Mouse (Mus musculus) stomach, embryonic 16.5 days (tissue): ENCODE measurements around the gene Kcnmb1. TPM values are rescaled to one million over a fixed set of nuclear protein-coding genes. Genes with fewer than 3 reads are reported as not detected.

Source experiments
- ATAC-seq: fragments of 200-750 bp; cut with Nextera tagmentation; 2 replicates; pipeline ENCODE4 v1.8.0; 2017; ENCODE audit warnings: moderate number of reproducible peaks, moderate TSS enrichment; ENCODE audit not compliant: insufficient read depth, low FRiP score
- H3K27ac ChIP-seq: fragments of 300-500 bp; sonication (generic); 2 replicates; pipeline ENCODE4 v1.5.1; 2014; ENCODE audit warnings: low read length
- H3K27me3 ChIP-seq: fragments of 300-500 bp; sonication (generic); 2 replicates; pipeline ENCODE4 v1.6.1; 2014; ENCODE audit warnings: low read length, control low read depth, mixed read lengths; ENCODE audit not compliant: control insufficient read depth, insufficient read depth
- H3K36me3 ChIP-seq: fragments of 300-500 bp; sonication (generic); 2 replicates; pipeline ENCODE4 v1.6.1; 2014; ENCODE audit warnings: low read length; ENCODE audit not compliant: control insufficient read depth, insufficient read depth
- H3K4me1 ChIP-seq: fragments of 300-500 bp; sonication (generic); 2 replicates; pipeline ENCODE4 v1.6.1; 2014; ENCODE audit warnings: low read length, control low read depth, mixed read lengths; ENCODE audit not compliant: control insufficient read depth, insufficient read depth
- H3K4me2 ChIP-seq: fragments of 300-500 bp; sonication (generic); 2 replicates; pipeline ENCODE4 v1.6.1; 2014; ENCODE audit warnings: low read depth, low read length, mixed read lengths
- H3K4me3 ChIP-seq: fragments of 300-500 bp; sonication (generic); replicated peaks from 2 replicates; pipeline ENCODE4 v1.5.1; 2014; ENCODE audit warnings: mild to moderate bottlenecking, low read length
- H3K9ac ChIP-seq: fragments of 300-500 bp; sonication (generic); 2 replicates; pipeline ENCODE4 v1.6.1; 2014; ENCODE audit warnings: low read length
- H3K9me3 ChIP-seq: fragments of 300-500 bp; sonication (generic); replicated peaks from 2 replicates; pipeline ENCODE4 v1.6.1; 2016; ENCODE audit warnings: low read length, control low read depth; ENCODE audit not compliant: control insufficient read depth
- WGBS: fragments of 180-500 bp; shearing (Covaris S2); extraction: QIAGEN DNeasy Blood & Tissue Kit; methylation state at CpG from one replicate; pipeline ENCODE4 v1.1.7; 2014; 5-methylcytosine and 5-hydroxymethylcytosine counted together
- polyA plus RNA-seq: library from polyadenylated mRNA; unstranded; fragments of >200 nt; fragmentation: Nextera tagmentation; extraction: Ambion mirVana; gene quantifications from 2 replicates; pipeline ENCODE4 v1.2.1, GENCODE M21; 2015

Gene Kcnmb1
- polyA plus RNA-seq, 1 experiment from 2014 or later: 2.6 TPM

- Histone ChIP-seq H3K27ac (no peak overlapping the region), H3K4me3 (no peak overlapping the region), H3K9me3 (no peaks in the 10 kb centered on the region), H3K9ac (no peak overlapping the region), H3K36me3 (no peaks in the 10 kb centered on the region), H3K4me2 (no peak overlapping the region), H3K4me1 (peaks cover 3% of the 10 kb centered on the region; the same call in 1 of the 2 replicates), H3K27me3 (no peaks in the 10 kb centered on the region)
- peak; percentile 81 for ATAC-seq
- 37% methylated on average over 14 of the region's 14 CpGs for WGBS
These were observed 11.7 kb downstream of the Kcnmb1 start for GRCm38 (mm10) chr11:33974341-33975040.

DNA sequence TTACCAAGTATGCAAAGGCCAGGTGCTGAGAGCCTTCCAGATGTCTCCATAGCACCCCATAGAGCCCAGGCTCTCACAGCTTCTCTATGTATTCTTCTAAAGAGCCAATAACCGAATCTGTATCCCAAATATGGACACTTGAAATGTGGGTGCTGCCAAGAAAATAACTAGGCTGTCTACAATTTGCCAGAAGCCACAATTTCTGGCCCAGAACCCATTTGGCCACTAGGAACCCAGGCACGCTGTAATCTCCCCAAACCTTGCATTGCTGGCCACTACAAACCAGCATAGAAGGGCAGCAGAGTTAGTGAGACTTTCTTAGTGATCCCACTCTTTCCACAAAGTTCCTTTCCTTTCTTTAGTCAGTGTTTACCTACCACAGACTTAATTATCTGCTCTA is 12.3 kb downstream of the Kcnmb1 start:
- H3K4me1 ChIP-seq: no peaks in the 10 kb centered on the region
- no peak for ATAC-seq
- H3K4me2 ChIP-seq: no peak overlapping the region
- H3K36me3 ChIP-seq: no peaks in the 10 kb centered on the region
- no peak overlapping the region for H3K4me3 ChIP-seq
- 74% methylated on average over 2 of the region's 2 CpGs for WGBS
- H3K27me3 ChIP-seq: no peaks in the 10 kb centered on the region
- H3K27ac ChIP-seq: no peak overlapping the region
- H3K9ac ChIP-seq: no peak overlapping the region
- H3K9me3 ChIP-seq: no peaks in the 10 kb centered on the region

- no peaks in the 10 kb centered on the region for H3K36me3 ChIP-seq
- no peaks in the 10 kb centered on the region for H3K27me3 ChIP-seq
- no peak for ATAC-seq
- no peaks in the 10 kb centered on the region for H3K4me1 ChIP-seq
- no peak overlapping the region for H3K4me2 ChIP-seq
- no peaks in the 10 kb centered on the region for H3K9me3 ChIP-seq
- no peak overlapping the region for H3K9ac ChIP-seq
- H3K27ac ChIP-seq: no peak overlapping the region
- H3K4me3 ChIP-seq: no peak overlapping the region
- 78% methylated on average over 4 of the region's 4 CpGs for WGBS
These were observed 17.3 kb downstream of the Kcnmb1 start for GRCm38 (mm10) chr11:33980146-33980545.

GRCm38 (mm10) chr11:33986525-33986924 is 23.7 kb downstream of the Kcnmb1 start:
- H3K9me3 ChIP-seq: no peaks in the 10 kb centered on the region
- ATAC-seq: no peak

DNA sequence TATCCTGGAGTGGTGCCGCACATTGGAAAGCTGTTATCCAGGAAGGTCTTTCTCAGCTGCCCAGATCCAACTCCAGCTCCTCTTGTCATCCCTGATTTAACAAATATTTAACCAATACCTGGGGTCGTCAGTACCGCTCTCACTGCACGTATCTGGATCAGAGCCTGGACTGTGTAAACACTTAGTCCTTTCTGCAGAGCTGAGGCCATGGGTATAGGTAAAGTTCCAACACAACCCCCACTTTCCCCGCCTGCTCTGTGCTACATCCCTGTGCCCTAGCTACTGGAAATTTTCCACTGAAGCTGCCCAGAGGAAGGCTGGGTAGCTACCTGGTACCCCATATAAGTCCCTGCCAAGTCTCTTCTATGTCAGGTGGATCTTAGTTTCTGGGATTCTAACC is 27.2 kb downstream of the Kcnmb1 start:
- Histone ChIP-seq H3K4me1 (0 out of 2 replicates have a peak, but pooled peaks cover 4% of the 10 kb centered on the region), H3K27ac (no peak overlapping the region), H3K27me3 (no peaks in the 10 kb centered on the region), H3K4me2 (no peak overlapping the region), H3K4me3 (no peak overlapping the region), H3K36me3 (no peaks in the 10 kb centered on the region), H3K9ac (no peak overlapping the region), H3K9me3 (no peaks in the 10 kb centered on the region)
- 45% methylated on average over 5 of the region's 5 CpGs for WGBS
- ATAC-seq: peak; percentile 36; the same call in 1 of the 2 replicates

More at GRCm38 (mm10) chr11:33986525-33986924, 23.7 kb downstream of the Kcnmb1 start:
- Histone ChIP-seq H3K4me3 (no peak overlapping the region), H3K36me3 (no peaks in the 10 kb centered on the region), H3K27me3 (no peaks in the 10 kb centered on the region), H3K27ac (no peak overlapping the region), H3K9ac (no peak overlapping the region), H3K4me2 (no peak overlapping the region), H3K4me1 (no peaks in the 10 kb centered on the region)
- WGBS: 80% methylated on average over 2 of the region's 2 CpGs

DNA sequence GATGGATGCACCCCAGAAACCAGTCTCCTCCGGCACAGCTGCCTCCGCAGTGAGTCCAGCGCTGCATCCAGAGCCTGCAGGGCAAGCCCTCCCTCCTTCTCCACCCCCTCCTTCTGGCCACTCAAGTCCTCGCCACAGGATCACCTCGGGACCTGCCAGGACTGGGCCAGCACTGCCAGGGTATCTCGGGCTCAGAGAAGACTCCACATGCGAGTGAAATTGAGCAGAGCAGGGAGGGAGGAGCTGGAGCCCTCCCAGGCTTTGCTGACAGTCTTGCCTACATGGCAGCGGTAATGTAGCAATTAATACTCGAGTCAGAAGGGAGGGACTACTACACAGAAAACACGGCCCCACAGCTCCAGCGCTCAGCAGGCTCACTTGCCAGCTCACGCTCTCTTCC is 30.1 kb downstream of the Kcnmb1 start, which contains the start of gene Kcnip1:
Gene Kcnip1, minus strand, starts transcription at position 215 of the 400 bp plus-strand sequence.
- WGBS: 13% methylated on average over 12 of the region's 12 CpGs
- Histone ChIP-seq H3K4me3 (peak within 1 kb of the TSS; percentile 18), H3K4me1 (0 out of 2 replicates have a peak, but pooled peaks cover 4% of the 10 kb centered on the region), H3K27me3 (no peaks in the 10 kb centered on the region), H3K27ac (no peak within 1 kb of the TSS), H3K9me3 (no peaks in the 10 kb centered on the region), H3K9ac (peak within 1 kb of the TSS; percentile 19; the same call in 1 of the 2 replicates), H3K36me3 (no peaks in the 10 kb centered on the region), H3K4me2 (peak within 1 kb of the TSS; percentile 41)
- ATAC-seq: peak; percentile 16; the same call in 1 of the 2 replicates

DNA sequence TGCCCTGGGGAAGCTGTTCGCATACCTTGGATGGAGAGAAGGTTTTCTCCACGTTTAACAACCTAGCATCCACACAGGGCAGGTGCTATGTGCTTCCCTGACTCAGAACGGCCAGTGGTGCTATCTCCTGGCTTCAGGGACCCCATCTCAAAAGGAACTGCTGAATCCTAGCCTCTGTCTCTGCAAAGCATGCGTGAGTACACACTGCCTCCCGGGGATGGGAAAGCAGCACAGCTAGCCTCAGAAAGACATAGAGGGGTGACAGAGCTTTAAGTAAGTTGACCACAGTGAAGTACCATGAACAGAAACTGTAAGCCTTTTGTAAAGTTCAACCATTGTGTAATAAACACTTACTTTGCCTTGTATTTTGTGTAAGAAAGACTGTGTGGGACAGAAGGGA is 30.7 kb downstream of the Kcnmb1 start:
- Histone ChIP-seq H3K36me3 (no peaks in the 10 kb centered on the region), H3K4me1 (0 out of 2 replicates have a peak, but pooled peaks cover 4% of the 10 kb centered on the region), H3K27ac (no peak overlapping the region), H3K4me2 (peak overlapping the region; percentile 41; the same call in 1 of the 2 replicates), H3K9me3 (no peaks in the 10 kb centered on the region), H3K9ac (no peak overlapping the region), H3K4me3 (no peak overlapping the region), H3K27me3 (no peaks in the 10 kb centered on the region)
- no peak for ATAC-seq
- 50% methylated on average over 5 of the region's 5 CpGs for WGBS

- H3K9ac ChIP-seq: no peak overlapping the region
- ATAC-seq: no peak
- H3K4me3 ChIP-seq: no peak overlapping the region
- no peaks in the 10 kb centered on the region for H3K4me1 ChIP-seq
- no peaks in the 10 kb centered on the region for H3K36me3 ChIP-seq
- no peaks in the 10 kb centered on the region for H3K27me3 ChIP-seq
- no peak overlapping the region for H3K4me2 ChIP-seq
- no peak overlapping the region for H3K27ac ChIP-seq
- WGBS: 60% methylated on average over 10 of the region's 10 CpGs
- no peaks in the 10 kb centered on the region for H3K9me3 ChIP-seq
These were observed 35.4 kb downstream of the Kcnmb1 start for GRCm38 (mm10) chr11:33998244-33998643.

GRCm38 (mm10) chr11:34000416-34000815 is 37.6 kb downstream of the Kcnmb1 start:
- no peaks in the 10 kb centered on the region for H3K9me3 ChIP-seq
- no peaks in the 10 kb centered on the region for H3K36me3 ChIP-seq
- no peak overlapping the region for H3K4me2 ChIP-seq
- WGBS: 80% methylated on average over 3 of the region's 3 CpGs
- no peak overlapping the region for H3K9ac ChIP-seq
- no peaks in the 10 kb centered on the region for H3K4me1 ChIP-seq
- H3K27ac ChIP-seq: no peak overlapping the region
- no peak overlapping the region for H3K4me3 ChIP-seq
- H3K27me3 ChIP-seq: no peaks in the 10 kb centered on the region
- ATAC-seq: no peak
